Mouse (Mus musculus): ENCODE measurements around the gene Prrg2. TPM values are rescaled to one million over a fixed set of nuclear protein-coding genes. Genes with fewer than 3 reads are reported as not detected.
"Not testable (repeated sequence)": the region's sequence is repeated elsewhere in the genome, so short reads cannot be mapped to it uniquely, and the experiment has no call there.

Prrg2 gene
- 15.5 and 15.6 TPM in 2 replicates for polyA plus RNA-seq (2012; rRNA removed)

DNA sequence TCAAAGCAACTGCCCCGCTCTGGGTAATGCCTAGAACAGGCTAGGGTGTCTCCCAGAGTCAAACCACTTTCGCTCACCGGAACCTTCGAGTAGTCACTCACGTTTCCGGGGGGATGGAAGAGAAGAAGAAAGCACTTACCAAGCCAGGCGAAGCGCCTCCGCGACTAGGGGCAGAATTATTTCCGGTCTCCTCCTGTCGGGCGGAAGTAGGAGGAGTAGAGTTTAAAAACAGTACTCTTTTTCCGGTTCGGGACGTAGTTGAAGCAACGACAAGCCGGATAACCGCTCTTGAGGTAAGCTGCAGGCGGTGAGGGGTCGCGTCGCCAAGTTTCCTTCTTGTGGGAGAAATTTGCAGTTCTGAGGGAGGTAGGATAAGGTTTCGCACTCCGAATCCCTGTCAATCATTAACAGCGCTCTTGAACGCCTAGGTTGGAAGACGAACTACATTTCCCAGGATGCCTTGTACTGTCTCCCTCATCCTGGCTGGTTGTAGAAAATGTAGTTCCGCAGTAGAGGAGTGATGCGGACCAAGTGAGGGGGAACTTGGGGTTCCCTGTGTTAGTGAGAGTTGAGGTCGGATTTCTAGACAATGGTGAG is at the start of gene Prrg2, which contains the start of gene Nosip:
Prrg2 (minus strand) TSS at position 439 of the 597 bp plus-strand sequence.
Nosip (plus strand) TSS at position 191 of the 597 bp plus-strand sequence.
- peak; percentile 93 to 98 for DNase-seq (ENCODE audit: extremely low spot score in 1 of 2, low spot score in 1 of 2)

DNA sequence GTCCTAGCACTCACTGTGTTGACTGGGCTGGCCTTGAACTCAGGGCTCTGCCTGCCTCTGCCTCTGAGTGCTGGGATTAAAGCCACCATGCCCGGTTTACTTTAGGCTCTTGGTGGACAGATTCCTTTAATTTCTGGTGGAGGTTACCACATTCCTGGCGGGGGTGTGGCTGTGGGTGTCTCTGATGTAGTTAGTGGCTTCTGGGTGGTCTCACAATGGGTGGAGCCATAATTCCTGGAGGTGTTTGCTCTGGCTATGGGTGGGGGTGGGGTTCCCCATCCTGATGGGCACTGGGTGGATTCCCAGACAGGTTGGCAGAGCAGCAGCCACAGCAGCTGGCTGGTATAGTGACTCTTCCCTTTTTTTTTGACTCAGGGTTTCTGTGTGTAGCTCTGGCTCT is 49.5 kb upstream of the Prrg2 start:
- DNase-seq (ENCODE audit: extremely low spot score in 1 of 2, low spot score in 1 of 2) = no peak

DNA sequence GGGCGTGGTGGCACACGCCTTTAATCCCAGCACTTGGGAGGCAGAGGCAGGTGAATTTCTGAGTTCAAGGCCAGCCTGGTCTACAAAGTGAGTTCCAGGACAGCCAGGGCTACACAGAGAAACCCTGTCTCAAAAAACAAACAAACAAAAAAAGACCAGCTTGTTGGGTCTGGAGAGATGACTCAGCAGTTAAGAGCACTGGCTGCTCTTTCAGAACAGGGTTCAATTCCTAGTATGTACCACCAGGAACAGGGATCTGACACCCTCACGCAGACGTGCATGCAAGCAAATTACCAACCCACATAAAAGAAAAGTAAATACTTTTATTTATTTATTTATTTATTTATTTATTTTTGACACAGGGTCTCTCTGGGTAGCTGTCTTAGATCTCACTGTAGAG is 47.6 kb upstream of the Prrg2 start:
- DNase-seq (ENCODE audit: extremely low spot score in 1 of 2, low spot score in 1 of 2) = not testable (repeated sequence)

DNA sequence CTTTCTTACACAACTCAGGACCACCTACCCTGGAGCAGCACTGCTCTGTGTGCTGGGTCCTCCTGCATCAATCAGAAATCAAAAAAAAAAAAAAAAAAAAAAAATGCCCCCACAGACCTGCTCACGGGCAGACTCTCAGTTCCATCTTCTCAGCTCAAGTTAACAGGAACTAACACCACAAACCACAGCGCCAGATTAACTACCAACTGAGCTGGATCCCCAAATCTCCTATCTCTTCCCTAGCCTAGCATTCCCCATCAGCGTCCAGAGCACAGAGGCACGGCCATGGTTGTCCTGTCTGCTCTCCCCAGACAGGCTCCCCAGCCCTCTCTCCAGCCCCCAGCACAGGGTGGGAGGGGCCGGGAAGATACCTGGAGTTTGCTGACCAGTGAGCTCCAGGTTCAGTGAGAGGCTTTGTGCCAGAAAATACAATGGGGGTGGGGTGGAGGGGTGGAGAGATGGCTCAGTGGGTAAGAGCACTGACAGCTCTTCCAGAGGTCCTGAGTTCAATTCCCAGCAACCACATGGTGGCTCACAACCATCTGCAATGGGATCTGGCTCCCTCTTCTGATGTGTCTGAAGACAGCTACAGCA is 44.7 kb upstream of the Prrg2 start:
- DNase-seq (ENCODE audit: extremely low spot score in 1 of 2, low spot score in 1 of 2) = no peak

DNA sequence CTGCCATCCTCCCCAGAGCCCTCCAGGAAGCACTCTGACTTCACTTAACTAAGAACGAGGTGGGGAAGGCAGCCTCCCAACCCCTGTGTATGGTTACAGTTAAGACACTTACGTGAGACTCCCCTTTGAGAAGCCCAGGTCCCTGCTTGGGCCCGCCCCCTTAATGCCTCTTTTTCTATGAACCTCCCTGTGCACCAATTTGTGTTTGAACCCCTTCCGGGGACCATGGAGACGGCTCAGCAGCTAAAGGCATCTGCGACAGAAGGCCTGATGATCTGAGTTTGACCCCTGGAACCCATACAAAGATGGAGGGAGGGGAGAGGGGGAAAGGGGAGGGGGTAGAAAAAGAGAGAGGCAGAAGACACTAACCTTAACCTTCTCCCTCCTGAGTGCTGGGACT is 44.0 kb upstream of the Prrg2 start:
- no peak for DNase-seq (ENCODE audit: extremely low spot score in 1 of 2, low spot score in 1 of 2)

DNA sequence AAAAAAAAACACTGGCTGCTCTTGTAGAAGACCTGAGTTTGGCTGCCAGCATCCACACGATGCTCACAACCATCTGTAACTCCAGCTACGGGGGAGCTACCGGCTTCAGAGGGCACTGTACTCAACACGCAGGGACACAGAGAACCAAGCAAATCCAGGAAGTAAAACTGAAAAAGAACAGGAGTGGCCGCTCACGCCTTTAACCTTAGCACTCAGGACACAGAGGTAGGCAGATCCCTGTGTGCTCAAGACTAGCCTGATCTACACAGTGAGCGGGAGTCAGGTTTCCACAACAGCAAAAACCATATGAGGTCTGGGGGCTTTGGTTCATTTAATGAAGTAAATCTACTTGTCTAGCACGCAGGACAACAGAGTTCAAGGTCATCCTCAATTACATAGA is 43.0 kb upstream of the Prrg2 start:
- DNase-seq (ENCODE audit: extremely low spot score in 1 of 2, low spot score in 1 of 2) = no peak

DNA sequence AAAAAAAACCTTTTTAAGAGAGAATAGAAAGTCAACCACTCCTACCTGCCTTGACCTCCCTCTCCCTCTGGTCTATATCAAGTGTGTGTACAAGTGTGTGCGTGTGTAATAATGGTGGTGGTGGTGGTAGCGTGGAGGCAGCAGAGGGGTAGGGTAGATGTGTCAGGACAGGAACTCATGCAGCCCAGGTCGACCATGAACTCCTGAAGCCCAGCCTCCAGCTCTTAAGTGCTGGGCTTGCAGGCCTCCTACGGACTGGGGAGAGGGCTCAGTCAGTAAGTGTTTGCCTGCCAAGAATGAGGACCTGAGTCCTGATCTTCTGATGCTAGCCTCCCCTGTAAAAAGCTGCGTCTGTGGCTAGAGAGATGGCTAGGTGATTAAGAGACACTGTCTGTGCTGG is 42.5 kb upstream of the Prrg2 start:
- DNase-seq (ENCODE audit: extremely low spot score in 1 of 2, low spot score in 1 of 2) = no peak

DNA sequence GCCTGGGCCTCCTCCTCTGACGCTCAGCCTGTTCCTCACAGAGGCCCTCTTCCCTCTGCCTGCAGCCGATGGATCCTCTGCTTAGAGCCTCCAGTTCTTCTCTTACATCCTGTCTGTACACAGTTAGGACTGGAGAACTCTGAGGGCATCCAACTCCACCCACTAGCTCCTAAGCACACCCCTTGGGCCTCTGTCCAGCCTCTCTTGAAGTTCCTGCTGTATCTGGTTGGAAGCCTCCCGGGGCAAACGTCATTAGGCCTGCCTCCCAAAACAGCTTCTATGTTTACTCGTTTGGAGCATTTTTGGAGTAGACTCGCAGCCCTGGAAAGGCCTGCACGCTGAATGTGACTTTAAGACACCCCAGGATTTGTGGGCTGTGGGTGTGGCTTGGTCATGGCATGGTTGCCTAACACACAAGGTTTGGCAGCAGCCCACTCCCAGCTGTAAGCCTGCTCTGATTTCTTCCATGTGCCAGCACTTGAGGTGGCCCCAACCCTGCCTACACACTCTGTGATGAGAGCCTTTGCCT is 41.2 kb upstream of the Prrg2 start, which contains the start of gene Fcgrt:
Fcgrt (minus strand) TSS at position 200 of the 529 bp plus-strand sequence.
- peak; percentile 44 to 52 for DNase-seq (ENCODE audit: extremely low spot score in 1 of 2, low spot score in 1 of 2)

DNA sequence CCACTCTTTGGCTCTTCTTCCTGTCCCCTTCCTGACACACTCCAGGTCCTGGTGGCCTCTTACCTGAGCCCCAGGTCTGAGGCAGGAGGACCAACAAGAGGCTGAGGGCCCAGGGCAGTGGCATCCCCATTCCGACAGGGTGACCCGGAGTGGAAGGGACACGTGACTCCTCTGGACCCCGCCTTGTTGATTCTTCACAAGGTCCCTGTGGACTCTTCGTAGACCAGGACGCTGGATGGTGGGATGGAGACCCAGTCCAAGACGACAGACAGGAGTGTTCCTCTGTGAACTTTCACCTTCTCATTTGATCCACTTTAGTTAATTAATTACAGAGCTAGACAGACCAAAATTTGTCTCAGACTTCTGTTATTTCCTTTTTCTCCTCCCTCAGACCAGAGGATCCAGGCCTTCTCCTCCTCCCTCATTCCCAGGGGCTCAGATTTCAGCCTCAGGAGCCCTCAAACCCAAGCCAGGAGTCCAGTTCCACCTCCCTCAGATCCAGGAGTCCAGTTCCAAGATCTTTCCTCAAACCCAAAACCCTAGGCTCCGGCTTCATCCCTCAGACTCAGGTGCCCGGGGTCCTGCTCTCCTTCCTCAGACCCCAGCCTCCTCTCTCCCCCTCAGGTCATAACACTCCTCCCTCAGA is 40.6 kb upstream of the Prrg2 start:
- DNase-seq (ENCODE audit: extremely low spot score in 1 of 2, low spot score in 1 of 2) = no peak

DNA sequence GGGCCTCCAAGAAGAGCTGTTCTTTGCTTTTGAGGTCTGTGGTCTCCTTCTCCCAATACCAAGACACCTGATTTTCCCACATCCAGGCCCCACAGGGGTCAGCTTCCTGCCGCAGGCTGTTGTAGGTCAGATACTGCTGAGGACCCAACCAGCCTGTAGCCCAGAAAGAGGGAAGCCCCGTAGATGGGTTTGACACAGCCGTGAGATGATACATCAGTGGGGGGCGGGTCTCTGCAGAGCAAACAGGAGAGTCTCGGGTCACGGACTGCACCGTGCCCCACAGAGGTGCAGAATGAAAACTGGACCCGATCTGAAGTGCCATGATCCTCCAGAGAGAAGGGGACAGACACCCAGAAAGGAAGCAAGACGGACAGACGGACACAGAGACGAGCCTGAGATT is 40.0 kb upstream of the Prrg2 start:
- DNase-seq (ENCODE audit: extremely low spot score in 1 of 2, low spot score in 1 of 2) = no peak

DNA sequence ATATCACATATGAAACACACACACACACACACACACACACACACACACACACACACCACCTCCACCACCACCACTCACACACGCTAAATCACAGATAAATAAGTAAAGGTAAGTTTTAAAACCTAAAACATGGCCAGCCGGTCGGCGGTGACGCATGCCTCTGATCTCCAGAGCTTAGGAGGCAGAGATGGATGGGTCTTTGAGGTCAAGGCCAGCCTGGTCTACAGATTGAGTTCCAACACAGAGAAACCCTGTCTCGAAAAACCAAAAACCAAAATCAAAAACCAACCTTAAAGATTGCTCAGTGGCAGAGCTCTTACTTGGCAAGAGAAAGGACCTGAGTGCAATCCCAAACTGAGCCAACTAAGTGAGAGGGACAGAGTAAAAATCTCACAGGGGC is 37.6 kb upstream of the Prrg2 start:
- no peak for DNase-seq (ENCODE audit: extremely low spot score in 1 of 2, low spot score in 1 of 2)

DNA sequence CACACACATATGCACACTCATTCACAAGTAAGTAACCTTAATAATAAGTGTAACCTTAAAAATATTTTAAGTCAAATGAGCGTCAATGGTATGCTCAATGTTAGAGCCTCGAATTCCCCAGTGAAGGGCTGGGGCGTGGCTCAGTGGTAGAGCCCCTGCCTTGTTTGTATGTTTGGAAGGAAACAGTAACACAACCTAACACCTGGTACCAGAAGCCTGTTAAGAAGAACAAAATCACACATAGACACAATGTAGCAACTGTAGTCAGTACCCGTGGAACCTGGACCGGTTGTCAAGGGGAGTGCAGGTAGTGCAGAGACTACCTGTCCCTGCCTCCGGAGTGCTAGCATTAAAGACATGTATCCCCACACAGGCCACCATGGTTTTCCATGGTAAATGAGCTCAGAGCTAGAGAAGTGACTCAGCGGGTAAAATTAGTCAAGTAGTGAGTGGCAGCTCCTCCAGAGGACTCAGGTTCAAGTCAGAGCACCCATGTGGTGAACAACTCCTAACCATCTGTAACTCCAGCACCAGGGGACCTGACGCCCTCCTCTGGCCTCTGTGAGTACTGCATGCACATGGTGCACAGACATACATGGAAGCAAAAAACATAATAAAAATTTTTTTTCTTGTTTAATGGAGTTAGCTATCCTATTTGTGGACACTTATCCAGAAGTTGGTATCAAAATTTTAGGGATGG is 36.2 kb upstream of the Prrg2 start:
- no peak for DNase-seq (ENCODE audit: extremely low spot score in 1 of 2, low spot score in 1 of 2)

DNA sequence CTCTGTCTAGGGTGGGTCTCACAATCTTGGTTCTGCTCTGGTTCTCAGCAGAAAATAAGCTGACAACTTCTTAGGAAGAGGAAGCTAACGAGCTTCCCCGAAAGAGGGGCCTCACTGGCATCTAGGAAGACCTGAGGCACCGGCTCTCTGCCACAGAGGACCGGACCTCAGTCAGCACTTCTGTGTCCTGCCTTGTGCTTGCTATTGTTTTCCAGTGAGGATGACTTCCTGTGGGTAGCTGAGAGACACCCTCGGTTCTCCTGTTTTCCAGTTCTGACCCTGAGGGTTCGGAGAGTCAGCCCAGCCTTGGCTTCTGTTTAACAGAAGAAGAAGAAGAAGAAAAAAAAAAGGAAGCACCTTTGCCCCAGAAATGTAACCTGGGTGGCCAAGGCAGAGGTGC is 35.0 kb upstream of the Prrg2 start:
- no peak for DNase-seq (ENCODE audit: extremely low spot score in 1 of 2, low spot score in 1 of 2)

DNA sequence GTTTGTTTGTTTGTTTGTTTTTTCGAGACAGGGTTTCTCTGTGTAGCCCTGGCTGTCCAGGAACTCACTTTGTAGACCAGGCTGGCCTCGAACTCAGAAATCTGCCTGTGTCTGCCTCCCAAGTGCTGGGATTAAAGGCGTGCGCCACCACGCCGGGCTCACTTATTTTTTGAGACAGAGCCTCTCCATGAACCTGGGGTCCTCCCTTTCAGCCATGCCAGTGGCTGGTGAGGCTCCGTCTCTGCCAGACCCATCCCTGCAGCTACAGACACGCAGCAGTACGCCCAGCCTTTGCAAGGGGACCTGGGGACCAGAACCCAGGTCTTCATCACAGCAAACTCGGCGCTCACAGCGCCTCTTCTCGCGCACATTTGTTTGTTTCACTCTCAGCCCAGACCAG is 33.5 kb upstream of the Prrg2 start:
- not testable (repeated sequence) for DNase-seq (ENCODE audit: extremely low spot score in 1 of 2, low spot score in 1 of 2)

DNA sequence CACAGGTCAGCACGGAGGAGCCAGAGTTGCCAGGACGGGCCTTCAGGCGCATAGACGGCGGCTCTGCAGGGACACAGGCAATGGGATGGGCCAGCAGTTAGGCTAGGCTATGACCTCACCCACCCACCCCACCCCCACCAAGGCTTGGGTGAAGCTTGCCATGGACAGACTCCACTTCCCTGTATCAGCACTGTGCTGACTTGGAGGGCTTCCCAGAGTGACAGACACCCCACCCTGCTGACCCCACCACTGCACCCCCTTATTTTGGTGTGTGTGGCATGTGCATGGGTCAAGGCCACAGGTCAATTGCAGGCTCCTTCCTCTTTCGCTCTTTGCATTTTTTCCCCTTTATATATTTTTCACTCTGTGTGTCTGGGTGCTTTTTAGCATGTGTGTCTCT is 32.9 kb upstream of the Prrg2 start:
- DNase-seq (ENCODE audit: extremely low spot score in 1 of 2, low spot score in 1 of 2) = no peak

DNA sequence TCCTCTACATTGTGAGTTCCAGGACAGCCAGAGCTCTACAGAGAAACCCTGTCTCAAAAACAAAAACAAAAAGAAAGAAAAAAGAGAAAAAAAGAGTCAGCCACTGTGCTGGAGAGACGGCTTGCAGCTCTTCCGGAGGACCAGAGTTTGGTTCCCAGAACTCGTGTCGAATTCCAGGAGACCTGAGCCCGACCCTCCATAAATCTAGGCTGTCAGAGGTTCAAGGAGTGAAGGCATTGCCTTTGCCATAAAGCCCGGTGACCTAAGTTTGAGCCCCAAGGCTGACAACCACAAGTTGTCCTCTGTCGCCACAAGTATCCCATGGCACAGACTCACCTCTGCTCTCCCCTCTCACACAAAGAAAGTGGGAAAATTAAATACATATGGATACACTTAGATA is 31.6 kb upstream of the Prrg2 start:
- no peak for DNase-seq (ENCODE audit: extremely low spot score in 1 of 2, low spot score in 1 of 2)

DNA sequence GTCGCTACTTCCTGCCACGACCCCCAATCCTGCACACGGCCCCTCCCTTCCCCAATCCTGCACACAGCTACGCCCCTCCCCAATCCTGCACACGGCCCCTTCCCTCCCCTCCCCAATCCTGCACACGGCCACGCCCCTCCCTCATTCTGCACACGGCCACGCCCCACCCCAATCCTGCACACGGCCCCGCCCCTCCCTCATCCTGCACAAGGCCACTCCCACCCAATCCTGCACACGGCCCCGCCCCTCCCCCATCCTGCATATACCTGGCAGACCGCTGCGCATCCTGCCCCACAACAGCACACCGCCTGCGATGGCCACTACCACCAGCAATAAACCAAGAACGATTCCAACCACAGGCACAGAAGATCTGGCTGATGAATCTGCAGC is 31.0 kb upstream of the Prrg2 start:
- DNase-seq (ENCODE audit: extremely low spot score in 1 of 2, low spot score in 1 of 2) = no peak

DNA sequence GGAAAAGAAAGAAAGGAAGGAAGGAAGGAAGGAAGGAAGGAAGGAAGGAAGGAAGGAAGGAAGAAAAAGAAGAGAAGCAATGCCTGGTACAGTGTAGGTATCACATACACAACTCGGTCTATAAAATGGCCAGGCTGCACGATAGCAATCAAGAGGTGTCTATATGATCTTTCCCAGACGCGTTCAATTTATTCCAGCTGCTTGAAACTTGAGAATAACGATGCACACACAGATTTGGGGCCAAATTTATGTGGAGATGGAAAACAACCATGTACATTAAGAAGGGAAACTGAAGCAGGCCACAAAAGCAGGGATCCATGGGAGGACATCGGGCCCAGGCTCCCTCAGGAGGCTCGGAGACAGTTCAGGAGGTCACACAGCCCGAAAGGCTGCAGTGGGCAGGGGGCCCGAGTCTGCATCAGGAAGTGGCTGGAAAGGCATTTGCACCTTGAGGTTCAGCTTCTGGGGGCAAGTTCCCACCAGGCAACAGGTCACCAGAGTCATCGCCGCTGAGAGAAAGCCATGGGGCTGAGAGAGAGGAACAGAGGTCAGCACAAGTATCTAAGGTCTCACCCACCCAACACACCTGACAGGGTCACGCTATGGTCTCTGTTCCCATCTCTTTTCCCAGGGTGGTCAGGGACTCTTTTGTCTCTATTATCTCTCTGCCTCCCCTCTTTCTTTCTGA is 30.5 kb upstream of the Prrg2 start:
- no peak for DNase-seq (ENCODE audit: extremely low spot score in 1 of 2, low spot score in 1 of 2)

DNA sequence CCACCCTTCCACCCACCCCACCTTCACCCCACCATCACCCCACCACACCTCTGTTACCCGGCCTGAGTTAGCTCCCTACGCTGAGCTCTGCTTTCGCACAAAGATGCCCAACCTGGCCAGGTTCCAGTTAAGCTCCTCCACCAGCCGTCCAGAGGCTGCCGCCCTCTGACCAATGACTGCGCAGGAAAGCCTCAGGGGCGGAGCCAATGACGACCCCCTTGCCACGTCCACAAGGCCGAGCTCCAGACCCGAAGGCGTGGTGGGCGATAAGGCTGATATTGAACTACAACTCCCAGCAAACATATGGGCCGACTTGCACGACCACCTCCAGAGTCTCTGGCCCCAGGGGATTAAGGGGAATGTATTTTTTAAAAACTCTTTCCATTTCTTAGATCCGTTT is 29.6 kb upstream of the Prrg2 start, which contains the start of gene Rcn3:
Rcn3 (minus strand) TSS at position 174 of the 400 bp plus-strand sequence.
- DNase-seq (ENCODE audit: extremely low spot score in 1 of 2, low spot score in 1 of 2) = peak in 1 of 2 experiments; percentile 27
